Mouse (Mus musculus) ES-E14 (cell line): ENCODE data around the gene Ak5.

Source experiments
- HCFC1 ChIP-seq: IDR thresholded peaks from 2 replicates; pipeline ENCODE4 v1.6.1; 2012; ENCODE audit warnings: low read length, inconsistent platforms, borderline replicate concordance; ENCODE audit not compliant: insufficient read depth
- MAFK ChIP-seq: IDR thresholded peaks from 2 replicates; pipeline ENCODE4 v1.6.1; 2014; ENCODE audit warnings: mild to moderate bottlenecking, low read depth, low read length, inconsistent platforms; ENCODE audit not compliant: insufficient read depth
- ZNF384 ChIP-seq: IDR thresholded peaks from 2 replicates; pipeline ENCODE4 v1.6.1; 2012; ENCODE audit warnings: low read depth, low read length, inconsistent platforms

DNA sequence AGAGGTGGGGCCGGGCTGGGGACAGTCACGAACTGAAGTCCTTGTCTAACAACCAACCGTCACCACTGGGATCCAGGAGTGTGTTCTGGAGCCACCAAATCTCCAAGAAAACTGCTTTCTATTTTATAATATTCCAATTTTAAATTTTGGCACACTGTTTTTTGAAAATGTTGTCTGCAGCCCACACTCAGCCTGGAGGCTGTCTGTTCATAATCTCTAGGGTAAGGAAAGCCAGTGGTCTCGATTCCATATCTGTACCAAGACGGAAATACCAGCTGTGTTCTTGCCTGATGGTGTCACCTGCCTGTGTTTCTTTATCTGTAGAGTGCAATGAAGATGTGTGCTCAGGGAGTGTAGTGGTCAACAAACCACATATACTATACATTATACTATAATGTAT lies 23.6 kb downstream of the Ak5 start:
- TF ChIP-seq ZNF384 (no peak), HCFC1 (no peak), MAFK (no peak)
